Mouse (Mus musculus) embryonic fibroblast, embryonic 13.5 days (primary cell): ENCODE data around the gene Trmt11.

ENCODE experiments used
- CTCF ChIP-seq: IDR thresholded peaks from 2 replicates; pipeline ENCODE4 v1.5.1; 2011; ENCODE audit warnings: mild to moderate bottlenecking, control low read depth, low read length, moderate library complexity, borderline replicate concordance; ENCODE audit not compliant: insufficient read depth
- POLR2A ChIP-seq: IDR thresholded peaks from 2 replicates; pipeline ENCODE4 v1.6.1; 2011; ENCODE audit warnings: low read depth, mild to moderate bottlenecking, control low read depth, low read length, moderate library complexity

- TF ChIP-seq CTCF (no peak), POLR2A (no peak)
Observed at GRCm38 (mm10) chr10:30608109-30608508, 7.6 kb upstream of the Trmt11 start.
